Mouse (Mus musculus) 416B (cell line): ENCODE data around the gene Olfr1366.
"Not testable (repeated sequence)": the region's sequence is repeated elsewhere in the genome, so short reads cannot be mapped to it uniquely, and the experiment has no call there.

Experiments used
- DNase-seq: peaks from one replicate; pipeline ENCODE4 v3.0.0; 2011; ENCODE audit warnings: low read depth

Olfr1366 gene

GRCm38 (mm10) chr13:21542708-21543107 lies at the start of gene Olfr1366:
Gene Olfr1366 (minus strand): TSS chr13:21542808.
- no peak for DNase-seq

GRCm38 (mm10) chr13:21591618-21592017 lies 49.0 kb upstream of the Olfr1366 start:
- no peak for DNase-seq

DNA sequence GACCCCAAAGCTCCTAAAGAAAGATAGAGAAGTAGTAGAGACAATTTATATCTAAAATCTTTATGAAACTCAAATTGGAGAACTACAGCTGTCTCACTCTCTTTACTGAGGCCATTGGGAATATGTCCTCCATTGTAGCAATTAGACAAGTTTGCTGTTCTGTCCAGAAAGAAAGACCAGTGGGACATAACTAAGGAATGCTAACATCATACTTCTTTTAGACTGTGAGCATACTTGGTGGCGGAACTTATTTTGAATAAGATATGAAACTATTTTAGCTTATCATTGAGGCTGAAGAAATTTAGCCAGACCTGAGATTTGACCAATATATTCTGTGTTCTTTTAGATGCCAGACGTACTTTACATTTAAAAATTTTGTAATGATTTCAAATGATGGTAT lies 39.1 kb upstream of the Olfr1366 start, which contains the start of gene Olfr1364:
TSS of gene Olfr1364 (minus strand) at position 101 of the 400 bp plus-strand sequence.
- no peak for DNase-seq

DNA sequence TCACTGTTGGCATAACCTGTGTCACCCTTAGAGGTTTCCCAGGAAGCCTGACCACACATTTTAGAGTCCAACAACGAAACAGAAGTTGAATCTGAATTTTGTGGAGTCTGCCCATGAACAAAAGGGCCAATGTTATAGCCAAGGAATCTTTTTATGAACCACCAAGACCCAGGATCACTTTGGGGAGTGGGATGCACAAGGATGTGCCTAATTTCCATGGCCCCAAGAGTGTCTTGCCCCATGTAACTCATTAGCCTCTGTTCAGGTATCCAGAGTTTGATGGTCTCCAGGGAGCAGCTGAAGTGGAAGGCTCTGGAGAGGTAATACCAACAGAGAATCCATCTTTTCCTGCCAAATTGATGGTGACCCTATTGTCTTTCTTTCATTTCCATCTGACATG lies 17.2 kb upstream of the Olfr1366 start, which contains the start of gene Olfr1535:
TSS of gene Olfr1535 (minus strand) at position 101 of the 400 bp plus-strand sequence.
- DNase-seq = no peak

DNA sequence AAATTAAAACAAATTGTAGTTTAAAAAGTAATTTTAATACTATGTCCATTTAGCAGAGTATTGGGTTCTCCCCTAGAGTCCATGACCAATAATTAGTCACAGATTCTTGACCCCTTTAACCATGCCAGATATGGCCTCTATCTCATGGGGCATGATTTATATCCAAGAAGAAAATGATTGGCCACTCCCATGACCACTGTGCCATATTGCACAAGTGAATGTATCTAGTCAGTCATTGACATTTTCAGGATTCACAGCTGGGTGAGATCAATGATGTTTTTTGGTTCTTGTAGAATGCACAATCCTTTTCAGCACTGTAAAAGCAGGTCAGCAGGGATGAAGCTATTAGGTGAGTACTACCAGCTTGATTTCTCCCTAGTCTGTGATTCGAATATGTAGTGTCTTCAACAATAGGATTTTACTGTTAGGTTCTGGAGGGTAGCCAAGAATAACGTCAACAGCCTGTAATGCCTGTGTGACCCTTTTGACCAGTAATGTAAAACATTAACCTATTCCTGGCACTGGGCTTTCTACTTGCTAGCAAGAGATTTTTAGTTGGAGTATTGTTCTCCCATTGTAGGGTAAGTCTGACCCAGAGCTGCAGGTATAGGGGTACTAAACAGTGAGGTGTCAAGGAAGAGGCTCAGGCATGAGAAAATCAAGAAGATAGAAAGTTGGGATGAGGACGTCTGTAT lies 8.0 kb upstream of the Olfr1366 start:
- DNase-seq = no peak

DNA sequence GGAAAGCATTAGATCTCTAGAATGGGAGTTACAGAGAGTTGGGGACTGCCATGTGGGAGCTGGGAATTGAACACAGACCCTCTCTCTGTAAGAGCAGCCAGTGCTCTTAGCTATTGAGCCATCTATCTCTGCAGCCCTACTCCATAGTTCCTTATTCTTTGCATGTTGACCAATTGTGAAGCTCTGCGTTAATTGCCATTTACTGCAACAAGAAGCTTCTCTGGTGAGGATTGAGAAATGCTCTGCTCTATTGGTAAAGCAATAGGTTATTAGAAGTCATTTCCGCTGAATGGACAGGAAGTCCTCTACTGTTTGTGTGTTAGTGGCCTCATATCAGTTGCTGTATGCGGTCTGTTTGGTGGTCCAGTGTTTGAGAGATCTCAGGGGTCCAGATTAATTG lies 6.9 kb upstream of the Olfr1366 start:
- peak; percentile 45 for DNase-seq

GRCm38 (mm10) chr13:21530781-21531201 lies 11.8 kb downstream of the Olfr1366 start, which contains the start of gene Zkscan8:
Gene Zkscan8 (minus strand): TSS chr13:21531120.
- peak; percentile 92 for DNase-seq

GRCm38 (mm10) chr13:21530136-21530535 lies 12.5 kb downstream of the Olfr1366 start:
- peak; percentile 53 for DNase-seq

GRCm38 (mm10) chr13:21506221-21506649 lies 36.4 kb downstream of the Olfr1366 start:
- DNase-seq = peak; percentile 94

DNA sequence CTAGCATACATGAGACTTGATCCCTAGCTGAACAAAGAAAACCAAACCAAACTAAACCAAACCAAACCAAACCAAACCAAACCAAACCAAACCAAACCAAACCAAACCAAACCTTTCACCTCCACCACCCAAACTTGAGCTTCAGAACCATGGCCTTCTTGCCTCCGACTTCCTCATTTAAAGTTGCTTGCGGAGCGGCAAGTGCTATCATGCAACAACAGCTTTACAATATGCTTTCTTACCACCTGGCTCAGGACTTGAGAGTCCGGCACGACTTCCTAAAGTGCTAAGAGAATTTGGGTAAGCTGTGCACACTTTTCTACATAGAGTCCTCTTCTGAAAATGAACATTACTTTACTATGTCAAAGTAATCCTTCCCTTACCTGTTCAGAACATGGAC lies 40.3 kb downstream of the Olfr1366 start:
- no peak for DNase-seq

DNA sequence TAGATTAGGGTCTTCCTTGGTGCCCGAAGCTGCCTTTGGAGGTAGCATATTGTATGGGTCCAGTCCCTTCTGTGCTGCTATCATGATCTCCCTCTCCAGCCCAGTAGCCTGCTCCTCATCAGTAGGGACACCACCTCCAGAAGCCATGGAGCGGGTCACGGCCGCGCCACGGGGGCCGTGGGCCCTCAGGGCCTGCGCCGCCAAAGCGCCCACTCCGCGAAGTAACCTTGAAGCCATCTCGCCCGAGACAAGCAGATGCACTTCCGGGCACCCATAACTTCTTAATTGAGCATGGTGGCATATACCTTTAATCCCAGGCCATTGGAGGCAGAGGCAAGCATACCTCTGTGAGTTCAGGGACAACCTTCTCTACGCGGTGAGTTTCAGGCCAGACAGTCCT lies 41.4 kb downstream of the Olfr1366 start, which contains the start of gene Gm11273:
TSS of gene Gm11273 (minus strand) at position 237 of the 400 bp plus-strand sequence.
- not testable (repeated sequence) for DNase-seq

DNA sequence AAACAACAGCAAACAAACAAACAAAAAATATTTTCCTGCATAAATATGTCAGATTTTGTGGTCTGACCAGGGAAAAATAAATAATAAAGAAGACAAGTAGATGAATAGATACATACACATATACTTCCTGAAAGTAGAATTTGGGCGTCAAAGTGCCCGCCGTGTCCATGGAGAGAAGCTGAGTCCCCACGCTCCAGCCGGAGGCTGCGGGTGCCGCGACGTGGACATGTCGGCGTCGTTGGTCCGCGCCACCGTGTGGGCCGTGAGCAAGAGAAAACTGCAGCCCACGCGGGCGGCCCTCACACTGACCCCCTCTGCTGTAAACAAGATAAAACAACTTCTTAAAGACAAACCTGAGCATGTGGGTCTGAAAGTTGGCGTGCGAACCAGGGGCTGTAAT lies 47.5 kb downstream of the Olfr1366 start, which contains the start of gene AK157302:
TSS of gene AK157302 (plus strand) at position 144 of the 400 bp plus-strand sequence.
- DNase-seq = no peak

DNA sequence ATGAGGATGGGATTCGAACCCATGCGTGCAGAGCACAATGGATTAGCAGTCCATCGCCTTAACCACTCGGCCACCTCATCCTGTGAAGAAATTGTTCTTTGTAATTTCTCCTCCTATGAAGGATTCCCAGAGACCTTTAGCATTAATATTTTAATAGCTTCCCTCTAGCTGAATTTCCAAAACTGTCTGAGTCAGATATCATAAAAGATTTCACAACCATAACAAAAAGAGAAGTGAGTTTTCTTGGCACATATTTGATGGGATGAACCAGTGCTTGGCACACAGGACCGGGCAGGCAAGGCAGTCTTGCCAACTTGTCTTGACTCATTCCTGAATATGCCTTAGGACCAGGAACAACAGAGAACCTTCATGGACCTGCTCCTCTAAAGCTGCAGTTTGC lies 49.8 kb downstream of the Olfr1366 start:
- peak; percentile 7 for DNase-seq

GRCm38 (mm10) chr13:21486881-21487280 lies 55.7 kb downstream of the Olfr1366 start:
- DNase-seq = no peak
